Mouse (Mus musculus) erythroblast, embryonic 14.5 days (primary cell): Measurements from ENCODE around the gene Wap.

Source experiments
- GATA1 ChIP-seq: IDR thresholded peaks from 2 replicates; pipeline ENCODE4 v1.6.1; 2012; ENCODE audit warnings: low read length, inconsistent platforms, mixed read lengths
- TAL1 ChIP-seq: IDR thresholded peaks from 3 replicates; pipeline ENCODE4 v1.6.1; 2012; ENCODE audit warnings: low read length, inconsistent platforms, mixed read lengths

- no peak for TF ChIP-seq GATA1
- no peak for TF ChIP-seq TAL1
These were observed 33.9 kb downstream of the Wap start for GRCm38 (mm10) chr11:6604604-6604936.
